Mouse (Mus musculus) effector memory CD4-positive, alpha-beta T cell, adult 7 months (primary cell): ENCODE data around the gene Skint1. TPM values are rescaled to one million over a fixed set of nuclear protein-coding genes. Genes with fewer than 3 reads are reported as not detected.

Experiments
- polyA plus RNA-seq: library from polyadenylated mRNA; unstranded; fragments of 100-300 nt; shearing (Covaris generic); gene quantifications from one replicate; pipeline ENCODE4 v1.2.1, GENCODE M21; 2017

Skint1 gene
- polyA plus RNA-seq: 0.59 TPM

DNA sequence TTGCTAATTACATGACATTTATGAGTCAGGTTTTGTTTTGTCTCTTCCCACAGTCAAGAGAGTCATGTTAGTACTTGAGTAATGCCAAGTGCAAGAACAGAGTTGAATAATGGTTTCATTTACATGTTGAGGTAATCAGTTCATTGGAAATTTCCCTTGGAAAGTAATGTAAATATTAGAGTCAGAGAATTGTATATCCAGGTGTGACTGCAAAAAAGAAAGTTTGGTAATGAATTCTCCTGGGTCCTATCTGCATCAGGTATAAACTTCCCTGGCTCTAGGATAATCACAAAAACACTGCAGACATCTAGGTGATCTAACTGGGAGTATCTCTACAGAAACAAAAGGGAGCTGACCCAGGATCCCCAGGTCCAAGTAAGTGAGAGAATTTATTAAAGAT, at the start of gene Skint1:
Gene Skint1 (plus strand): TSS at position 301 of the 400 bp plus-strand sequence.

DNA sequence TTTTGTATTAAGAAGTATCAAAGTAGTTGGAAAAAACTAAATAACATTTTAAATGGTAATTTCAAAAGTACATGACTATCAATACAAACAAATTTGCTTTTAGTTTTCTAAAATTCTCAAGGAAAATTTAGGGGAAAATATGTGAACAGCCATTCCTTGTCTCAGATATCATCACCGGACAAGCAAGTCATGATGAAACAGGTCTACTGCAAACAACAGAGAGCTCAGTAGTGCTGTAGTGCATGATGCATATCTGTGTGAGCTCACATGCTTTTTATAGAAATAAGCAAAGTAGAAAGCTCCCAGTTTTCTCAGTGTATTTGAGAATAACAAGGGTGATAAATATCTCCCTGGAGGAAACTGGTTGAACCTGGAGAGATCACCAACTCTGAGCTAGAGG, 33.4 kb upstream of the Skint1 start, which contains the start of gene Skint7:
Gene Skint7 (plus strand): TSS at position 301 of the 400 bp plus-strand sequence.

DNA sequence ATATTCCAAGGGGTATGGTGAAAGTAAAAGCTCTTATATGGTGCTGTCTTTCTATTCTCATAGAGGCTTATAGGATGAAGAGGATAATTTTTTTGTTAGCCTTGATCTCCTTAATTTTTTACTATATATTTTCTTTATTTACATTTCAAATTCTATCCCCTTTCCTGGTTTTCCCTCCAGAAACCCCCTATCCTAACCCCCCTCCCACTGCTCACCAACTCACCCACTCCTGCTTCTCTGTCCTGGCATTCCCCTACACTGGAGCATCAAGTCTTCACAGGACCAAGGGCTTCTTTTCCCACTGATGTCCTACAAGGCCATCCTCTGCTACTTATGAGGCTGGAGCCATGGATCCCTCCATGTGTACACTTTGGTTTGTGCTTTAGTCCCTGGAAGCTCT, 65.6 kb downstream of the Skint1 start, which contains the start of gene Skint4:
Gene Skint4 (plus strand): TSS at position 301 of the 400 bp plus-strand sequence.

Other genes starting within 250 kb of the Skint1 start
- not detected for gene Slc5a9, start 103.4 kb upstream of the Skint1 start, polyA plus RNA-seq
- gene Skint8, start 86.9 kb upstream of the Skint1 start, polyA plus RNA-seq: not detected
- gene Skint7, start 33.3 kb upstream of the Skint1 start, polyA plus RNA-seq: not detected
- not detected for gene Skint4, start 65.7 kb downstream of the Skint1 start, polyA plus RNA-seq
- gene Skint3, start 226.0 kb downstream of the Skint1 start, polyA plus RNA-seq: 0.13 TPM